Mouse (Mus musculus) lung, postnatal 4 days (tissue): ENCODE results near the gene Jmjd7.

ENCODE experiments used
- DNase-seq, 2 experiments: peaks; one replicate each; pipeline ENCODE4 v3.0.0; 2021

Gene Jmjd7

DNA sequence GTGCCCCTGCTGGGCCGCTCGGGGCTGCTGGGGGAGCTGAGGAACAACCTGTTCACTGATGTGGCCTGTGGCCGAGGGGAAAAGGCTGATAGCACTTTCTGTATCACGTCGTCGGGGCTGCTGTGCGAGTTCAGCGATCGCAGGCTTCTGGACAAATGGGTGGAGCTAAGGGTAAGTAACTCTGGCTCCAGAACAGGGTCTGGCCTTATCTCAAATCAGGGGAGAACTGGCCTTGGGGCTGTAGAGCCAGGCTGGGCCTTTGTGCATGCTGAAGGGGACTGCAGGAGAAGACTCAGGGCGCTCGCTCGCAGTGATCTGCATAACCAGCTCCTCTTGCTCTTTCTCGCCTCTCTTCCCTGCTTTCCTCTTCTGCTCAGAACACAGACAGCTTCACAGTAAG lies 14.4 kb upstream of the Jmjd7 start:
- DNase-seq = no peak

DNA sequence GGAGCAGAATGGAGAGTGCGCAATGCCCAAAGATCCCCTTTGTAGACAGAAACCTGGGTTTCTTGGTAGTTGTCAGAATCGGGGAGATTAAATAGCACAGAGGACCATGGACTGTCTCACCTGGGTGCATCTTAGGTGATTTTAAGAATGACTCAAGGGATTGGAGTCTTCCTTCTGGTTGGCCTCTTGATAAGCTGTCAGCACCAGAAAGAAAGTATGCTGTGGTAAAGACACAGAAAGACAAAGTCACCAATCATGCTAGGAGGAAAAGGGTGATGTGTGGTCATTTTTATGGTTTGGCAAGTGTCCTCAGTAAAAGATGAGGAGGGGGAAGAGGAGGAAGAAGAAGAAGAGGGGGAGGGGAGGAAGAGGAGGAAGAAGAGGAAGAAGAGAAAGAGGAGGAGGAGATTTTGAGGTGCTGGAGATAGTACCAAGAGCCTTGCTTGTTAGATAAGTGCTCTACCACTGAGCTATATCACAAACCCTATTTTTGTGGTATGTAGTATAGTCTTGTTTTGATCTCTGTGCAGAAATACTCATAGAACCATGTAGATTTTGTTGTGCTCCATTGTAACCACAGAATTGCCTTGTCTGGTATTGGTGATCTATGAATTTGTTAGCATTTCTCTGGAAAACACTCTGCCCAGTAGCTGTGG lies 13.3 kb upstream of the Jmjd7 start:
- no peak for DNase-seq

DNA sequence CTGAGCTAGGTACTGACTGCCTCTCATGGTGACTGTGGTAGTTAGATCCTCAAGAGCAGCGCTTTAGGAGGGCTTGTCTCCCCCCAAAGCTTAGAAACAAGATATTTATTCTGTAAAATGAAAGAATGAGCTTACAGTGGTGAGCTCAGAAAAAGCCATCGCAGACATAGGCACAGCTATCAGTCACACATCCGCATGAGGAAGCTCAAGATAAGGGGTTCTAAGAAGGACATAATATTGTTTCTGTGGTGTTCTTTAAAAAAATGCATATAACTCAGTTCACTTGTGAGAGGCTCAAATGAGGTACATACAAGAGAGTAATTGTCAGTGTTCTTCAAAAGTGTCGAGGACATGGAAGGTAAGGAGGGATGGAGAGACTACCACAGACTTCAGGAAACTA lies 11.4 kb upstream of the Jmjd7 start:
- DNase-seq = no peak

DNA sequence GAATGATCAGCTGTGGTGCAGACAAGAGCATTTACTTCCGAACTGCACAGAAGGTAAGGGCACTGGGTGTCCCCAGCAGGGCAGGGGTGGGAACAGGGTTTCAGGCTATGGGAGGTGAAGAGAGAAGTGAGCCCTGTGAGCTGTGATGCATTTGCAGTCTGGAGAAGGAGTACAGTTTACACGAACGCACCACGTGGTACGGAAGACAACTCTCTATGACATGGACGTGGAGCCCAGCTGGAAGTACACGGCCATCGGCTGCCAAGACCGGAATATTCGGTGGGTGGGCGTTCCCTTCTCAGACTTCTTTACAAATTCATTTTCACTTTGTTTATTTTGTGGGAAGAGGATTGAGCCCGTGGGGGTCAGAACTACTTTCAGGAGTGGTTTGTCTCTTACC lies 9.7 kb upstream of the Jmjd7 start:
- DNase-seq = no peak

DNA sequence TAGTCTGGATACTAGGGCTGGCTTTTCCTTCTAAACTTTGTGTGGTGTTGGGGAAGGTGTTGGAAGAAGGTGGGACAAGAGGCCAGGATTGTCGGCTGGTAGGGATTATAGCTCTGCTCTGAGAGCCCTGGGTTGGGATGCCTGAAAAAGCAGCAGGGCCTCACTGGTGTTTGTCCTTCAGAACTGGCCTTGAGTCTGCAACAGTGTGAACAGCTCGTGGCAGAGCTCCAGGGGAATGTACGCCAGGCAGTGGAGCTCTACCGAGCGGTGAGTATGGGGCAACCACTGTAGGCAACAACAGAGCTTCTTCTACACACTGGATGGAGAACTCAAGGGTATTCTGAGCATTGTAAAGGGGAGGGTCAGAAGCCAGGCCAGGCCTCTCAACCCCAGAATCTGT lies 2.9 kb upstream of the Jmjd7 start:
- DNase-seq = no peak

DNA sequence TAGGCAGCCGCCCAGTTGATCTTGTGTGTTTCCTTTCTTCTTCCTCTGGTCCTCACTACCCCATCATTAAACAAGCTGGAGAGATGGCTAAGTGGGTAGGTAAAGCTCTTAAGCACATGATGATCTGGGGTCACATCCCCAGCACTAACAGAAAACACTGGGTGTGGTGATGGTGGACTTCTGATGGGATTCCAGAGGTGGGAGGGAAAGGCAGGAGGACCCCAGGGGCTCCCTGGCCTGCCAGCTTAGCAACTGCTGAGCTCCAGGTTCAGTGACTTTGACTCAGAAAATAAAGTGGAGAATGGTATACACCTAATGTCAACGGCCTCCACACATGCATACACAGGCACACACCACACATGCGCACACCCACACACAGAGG lies 658 bp downstream of the Jmjd7 start:
- DNase-seq = peak in 1 of 2 experiments; percentile 19

DNA sequence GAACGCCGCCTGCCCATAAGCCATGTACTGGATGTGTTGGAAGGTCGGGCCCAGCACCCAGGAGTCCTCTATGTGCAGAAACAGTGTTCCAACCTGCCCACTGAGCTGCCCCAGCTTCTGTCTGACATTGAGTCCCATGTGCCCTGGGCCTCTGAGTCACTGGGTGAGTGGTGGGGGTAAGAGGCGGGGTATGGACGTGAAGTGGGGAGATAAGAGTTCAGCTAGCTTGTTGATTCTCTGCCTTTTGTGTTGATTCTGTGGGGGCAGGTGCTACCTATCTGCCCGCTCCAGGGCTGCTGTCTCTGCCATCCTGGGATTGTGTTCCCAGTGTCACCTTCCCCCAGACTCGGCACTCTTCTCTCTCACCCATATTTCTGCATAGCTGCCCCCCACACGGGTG lies 3.1 kb downstream of the Jmjd7 start:
- no peak for DNase-seq

DNA sequence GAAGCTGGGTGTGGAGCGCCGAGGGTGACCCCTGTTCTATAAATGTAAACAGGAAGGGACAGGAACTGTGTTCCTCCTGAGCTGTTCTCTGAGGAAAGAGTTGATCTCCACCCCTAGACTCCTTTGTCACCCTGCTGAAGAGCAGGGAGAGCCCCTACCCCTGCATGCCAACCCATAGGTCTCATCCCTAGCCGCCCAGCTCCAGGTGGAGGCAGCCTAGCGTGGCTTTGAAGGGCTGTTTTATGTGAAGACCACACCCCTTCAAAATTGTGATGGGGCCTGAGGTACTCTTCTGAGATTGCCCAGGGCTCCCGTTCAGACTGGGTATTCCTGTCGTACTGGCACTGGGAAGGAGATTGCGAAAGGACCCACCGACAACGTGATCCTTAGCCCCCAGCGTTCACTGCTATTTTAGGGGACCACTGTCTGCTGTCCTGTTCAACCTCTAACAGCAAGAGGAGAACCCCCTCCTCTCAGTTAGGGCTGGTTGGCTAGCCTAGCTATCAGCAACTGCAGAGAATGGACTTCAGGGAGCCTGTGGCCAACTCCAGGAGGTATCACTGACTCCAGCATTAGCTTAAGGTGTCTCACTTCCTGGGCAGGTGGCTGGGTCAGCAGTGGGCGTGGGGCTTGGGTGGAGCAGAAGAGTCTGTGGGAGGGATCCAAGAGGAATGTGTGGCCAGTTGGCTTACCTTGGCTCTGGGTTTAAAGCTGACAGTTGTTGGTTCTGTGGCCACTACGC lies 5.6 kb downstream of the Jmjd7 start, which contains the start of gene Pla2g4b:
Pla2g4b (plus strand) TSS at position 692 of the 742 bp plus-strand sequence.
- DNase-seq = no peak

DNA sequence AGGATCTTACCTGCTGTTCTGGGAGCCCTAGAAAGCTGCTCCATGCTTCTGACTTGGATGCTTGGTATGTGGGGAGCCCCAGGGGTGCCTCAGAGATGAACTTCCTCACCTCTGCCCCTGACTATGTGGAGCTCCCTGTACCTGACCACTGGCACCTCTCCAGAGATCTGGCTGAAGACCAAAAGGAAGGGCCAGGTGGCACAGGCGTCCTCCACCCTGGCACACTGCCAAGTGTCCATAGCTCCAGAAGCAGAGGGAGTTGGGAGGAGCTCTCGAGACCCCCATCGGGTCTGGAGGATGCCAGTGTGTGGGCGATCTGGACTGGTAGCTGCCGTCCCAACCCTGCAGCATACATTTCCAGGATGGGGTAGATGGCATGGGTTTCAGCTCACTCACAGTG lies 6.4 kb downstream of the Jmjd7 start:
- DNase-seq = peak in 1 of 2 experiments; percentile 34

DNA sequence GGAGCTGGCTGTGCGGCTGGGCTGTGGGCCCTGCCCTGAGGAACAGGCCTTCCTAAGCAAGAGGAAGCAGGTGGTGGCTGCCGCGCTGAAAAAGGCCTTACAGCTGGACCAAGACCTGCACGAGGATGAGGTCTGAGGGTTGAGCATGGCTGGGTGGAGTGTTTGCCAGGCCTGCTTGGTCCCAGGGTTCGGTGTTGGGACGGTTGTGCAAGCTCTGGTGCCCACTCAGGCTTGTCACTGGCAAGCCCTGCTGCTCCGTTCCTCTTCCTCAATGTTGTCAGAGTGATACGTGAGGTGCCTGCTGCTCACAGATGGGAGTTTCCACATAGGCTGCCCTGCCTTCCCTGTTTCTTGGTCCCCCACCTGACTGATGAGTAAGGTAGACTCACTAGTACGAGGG lies 10.5 kb downstream of the Jmjd7 start:
- no peak for DNase-seq

DNA sequence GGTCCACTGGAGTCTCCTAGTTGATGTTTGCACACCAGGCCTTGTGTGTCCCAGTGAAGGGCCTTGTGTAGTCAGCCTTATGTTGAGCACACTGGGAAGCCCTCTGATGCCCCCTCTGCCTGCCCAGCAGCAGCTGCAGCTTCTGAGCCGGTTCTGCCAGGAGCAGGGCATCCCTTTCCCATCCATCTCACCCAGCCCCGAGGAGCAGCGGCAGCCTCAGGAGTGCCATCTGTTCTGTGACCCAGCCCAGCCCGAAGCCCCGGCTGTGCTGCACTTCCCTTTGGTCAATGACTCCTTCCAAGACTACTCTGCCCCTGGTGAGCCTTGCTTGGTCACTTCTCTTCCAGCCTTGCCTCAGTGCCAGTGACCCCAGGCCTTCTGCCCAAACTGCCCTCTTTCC lies 13.7 kb downstream of the Jmjd7 start:
- no peak for DNase-seq

DNA sequence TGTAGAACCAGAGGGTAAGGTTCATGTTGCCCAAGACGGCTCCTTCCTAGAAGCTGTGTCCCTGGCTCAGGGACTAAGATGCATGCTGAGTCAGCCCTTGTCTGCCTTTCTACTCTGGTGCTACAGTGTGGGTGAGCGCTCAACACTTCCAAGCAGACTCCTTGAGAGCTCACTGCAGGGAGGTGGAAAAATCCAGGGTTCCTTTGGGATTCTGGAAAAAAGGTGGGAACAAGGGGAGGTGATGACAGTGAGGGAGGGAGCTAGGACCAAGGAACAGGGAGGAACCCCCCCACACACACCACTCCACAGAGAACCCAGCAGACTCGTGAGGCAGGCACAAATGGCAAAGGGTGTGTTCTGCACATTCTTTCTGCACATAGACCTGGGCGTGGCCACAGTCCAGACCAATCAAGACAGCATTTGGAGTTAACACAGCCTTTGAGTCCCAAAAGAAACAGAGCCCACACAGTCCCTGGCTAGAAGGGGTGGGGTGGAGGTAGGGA lies 16.9 kb downstream of the Jmjd7 start:
- DNase-seq = peak; percentile 44 to 61

DNA sequence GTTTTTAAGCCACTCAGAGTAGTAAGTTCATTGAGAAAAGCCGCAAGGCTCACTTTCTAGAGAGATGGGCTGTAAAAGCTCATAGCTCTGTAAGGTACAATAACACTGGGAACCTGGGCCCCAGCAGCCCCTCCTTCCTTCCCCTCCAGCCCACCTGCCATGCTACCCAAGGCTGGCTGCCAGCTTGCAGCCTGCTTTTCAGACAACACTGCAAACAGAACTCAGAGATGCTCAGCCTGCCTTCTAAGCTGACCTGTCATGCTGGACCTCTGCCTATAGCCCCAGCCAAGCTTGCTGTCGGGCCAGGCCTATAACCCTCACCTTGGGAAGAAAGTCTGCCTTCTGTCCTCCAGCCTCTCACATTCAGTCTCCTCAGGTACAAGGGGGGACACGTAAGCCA lies 17.4 kb downstream of the Jmjd7 start:
- DNase-seq = no peak

DNA sequence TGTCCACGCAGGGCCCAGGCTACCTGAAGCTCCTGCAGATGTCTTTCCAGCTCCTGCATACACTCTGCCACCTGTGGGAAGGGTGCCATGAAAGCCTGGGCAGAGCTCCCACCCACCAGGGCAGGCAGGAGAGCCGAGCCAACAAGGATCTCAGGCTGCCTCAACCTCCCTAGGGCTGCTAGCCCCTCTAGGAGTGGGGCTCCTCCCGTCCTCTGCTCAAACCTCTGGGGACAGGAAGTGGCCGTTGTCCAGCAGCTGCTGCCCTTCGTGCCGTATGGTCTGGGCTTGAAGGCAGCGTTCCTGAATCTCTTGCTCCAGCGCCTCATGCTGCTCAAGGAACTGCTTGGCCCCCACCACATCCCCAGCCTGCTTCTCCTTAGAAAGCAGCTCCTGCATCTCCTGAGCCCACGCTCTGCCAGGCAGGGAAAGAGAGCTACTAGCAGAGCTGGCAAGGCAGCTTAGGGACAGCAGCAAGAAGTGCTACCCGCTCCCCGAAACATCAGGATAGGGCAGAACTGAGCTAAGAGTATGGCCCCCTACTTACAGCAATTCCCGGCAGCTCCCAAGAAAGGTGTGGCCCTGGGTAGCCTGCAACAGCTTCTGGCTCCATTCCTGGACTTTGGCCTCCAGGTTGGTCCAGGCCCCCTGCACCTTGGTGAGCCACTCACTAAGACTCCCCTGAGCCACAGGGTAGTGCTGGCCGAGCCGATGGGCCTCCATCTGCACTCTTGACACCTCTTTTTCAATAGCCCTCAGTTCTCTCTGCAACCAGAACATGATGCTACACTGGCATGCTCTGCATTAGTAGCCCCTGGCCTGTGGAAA lies 19.4 kb downstream of the Jmjd7 start:
- DNase-seq = no peak

DNA sequence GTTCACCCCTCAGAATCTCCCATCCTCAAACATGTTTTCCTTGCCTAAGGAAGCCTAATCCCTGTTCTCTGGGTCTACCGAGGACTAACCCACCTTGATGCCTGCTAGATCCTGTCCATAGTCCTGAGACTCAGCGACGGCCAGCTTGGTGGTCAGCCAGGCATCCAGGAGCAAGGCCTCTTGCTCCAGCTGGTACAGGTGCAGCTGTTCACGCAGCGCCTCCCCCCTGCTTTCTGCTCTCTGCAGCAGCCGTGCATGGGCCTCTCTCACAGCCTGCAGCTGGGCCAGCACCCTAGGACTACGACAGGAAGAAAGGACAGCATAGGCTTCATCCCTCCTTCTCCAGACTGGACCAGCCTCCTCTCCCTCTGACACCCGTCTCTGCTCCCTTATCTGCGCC lies 20.9 kb downstream of the Jmjd7 start:
- DNase-seq = no peak

DNA sequence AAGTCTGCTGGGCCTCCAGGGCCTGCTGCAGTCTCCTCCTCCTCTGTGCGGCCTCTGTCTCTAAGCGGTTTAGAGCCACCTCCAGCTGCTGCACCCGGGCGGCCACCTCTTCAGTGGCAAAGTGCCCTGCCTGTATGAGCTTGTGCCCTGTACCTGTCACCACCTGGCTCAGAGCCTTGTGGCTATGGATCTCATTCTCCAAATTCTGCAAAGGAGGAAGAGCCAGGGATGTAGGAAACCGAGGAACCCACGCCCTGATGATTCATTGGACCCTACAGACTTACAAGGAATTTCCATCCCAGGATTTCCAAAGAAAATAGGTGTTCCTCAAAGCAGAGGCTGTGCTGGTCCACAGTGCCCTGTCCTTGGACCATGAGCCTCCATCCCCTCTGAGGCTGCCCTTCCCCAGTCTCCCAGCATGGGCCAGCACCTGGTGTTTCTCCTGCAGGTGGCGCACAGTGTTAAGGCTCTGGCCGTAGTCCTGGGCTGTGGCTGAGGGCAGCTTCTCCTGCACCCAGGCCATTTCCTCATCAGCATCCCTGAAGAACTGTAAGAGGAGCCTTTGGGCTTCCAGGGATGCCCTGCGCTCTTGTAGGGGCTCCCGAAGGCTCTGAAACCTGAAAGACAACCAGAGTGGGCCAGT lies 22.5 kb downstream of the Jmjd7 start:
- DNase-seq = peak; percentile 52 to 74

DNA sequence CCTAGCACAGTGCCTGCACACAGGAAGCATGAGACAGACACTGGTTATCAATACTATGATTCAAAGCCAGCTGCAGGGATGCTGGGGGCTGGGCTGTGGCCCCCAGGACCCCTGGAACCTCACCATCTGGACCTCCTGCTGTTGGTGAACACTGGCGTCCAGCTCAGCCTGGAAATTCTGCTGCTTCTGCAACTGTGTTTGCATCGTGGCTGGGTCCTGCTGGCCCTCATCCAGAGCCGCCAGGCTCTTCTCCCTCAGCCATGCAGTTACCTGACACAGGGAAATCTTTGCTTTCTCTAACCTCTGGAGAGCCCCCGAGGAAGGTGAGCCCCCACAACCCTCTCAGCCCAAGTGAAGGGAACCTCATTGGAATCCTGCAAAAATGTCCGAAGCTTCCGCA lies 24.1 kb downstream of the Jmjd7 start:
- no peak for DNase-seq

DNA sequence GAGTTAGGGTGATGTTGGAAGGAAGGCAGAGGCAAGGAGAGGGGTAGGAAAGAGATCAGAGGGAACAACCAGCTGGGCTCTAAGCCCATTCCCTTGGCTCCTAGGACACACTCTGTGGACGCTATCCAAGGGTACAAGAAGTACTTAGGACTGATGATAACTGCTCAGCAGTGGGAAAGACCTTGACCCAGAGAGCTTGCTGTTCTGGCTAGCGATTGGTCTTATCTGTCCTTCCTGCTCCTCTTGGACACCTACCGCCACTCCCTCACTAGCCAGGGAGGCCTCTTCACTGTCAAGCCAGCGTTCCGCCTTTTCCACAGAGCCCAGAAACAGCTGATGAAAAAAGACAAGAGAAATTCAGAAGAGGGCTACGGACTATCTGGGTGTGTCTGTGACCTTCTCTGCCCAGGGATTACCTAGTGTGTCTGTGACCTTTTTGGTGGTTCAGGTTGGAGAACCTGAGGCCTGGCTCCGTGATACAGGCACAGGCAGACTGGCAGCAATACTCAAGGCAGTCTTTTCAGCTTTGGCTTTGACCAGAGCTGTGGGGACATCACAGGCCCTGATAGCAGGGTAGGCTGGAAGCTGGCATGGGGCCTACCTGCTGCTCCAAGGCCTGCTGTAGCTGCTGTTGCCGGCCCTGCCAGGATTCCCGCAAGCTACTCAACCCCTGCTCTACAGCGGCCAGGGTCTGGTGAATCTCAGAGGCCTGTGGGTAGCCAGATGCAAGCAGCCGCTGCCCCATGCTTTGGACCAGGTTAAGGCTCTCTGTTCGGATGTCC lies 27.7 kb downstream of the Jmjd7 start:
- DNase-seq = no peak

DNA sequence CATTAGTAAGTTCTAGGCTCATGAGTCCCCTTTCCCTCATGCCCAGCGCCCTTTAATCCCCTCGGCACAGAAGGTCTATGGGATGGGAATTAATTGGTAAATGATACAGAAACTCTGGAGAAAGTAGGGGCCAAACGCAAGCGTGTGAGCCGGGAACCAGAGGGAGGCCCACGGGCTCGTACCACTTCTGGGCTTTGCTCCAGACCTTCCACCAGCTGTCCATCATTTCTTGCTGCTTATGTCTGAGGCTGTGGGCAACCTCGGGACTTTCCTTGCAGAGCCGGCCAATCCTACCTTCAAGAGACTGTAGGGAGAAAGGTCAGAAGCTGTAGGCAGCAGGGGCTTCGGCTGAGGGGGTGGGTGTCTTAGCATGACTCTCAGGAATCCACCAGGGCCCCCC lies 28.6 kb downstream of the Jmjd7 start:
- no peak for DNase-seq

DNA sequence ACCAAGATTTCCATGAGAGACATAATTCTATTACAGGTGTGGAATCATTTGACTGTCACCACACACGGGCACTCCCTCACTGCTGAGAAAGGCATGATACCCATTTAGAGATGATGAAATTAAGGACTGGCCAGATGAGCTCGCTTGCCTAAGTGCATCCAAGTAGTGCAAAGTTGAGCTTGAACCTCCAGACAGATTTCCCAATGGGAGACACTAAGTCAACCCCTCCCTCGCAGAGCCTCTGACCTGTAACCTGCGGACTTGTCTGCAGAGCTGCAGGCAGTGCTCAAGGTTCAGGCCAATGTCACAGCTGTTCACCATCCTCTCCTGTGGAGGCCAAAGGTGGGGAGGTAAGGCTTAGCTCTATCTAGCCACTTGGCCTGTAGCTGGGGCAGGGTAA lies 31.5 kb downstream of the Jmjd7 start:
- DNase-seq = peak in 1 of 2 experiments; percentile 15

DNA sequence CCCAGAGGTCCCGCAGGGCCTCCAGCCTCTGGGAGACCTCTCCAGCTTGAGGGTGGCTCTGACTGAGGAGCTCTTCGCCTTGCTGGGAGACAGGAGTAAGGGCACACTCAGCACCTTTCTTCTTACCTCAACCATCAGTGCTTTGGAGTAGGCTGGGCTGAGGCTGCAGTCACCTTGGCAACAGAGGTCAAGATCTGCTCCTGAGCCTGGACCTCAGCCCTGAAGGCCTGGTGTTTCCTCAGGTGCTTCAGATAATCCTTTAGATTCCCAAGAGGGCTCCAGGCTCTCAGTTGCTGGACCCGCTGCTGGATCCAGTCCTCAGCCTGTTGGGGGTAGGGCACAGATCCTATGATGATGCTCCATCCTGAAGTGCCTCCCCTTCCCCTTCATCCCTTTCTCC lies 32.2 kb downstream of the Jmjd7 start:
- peak in 1 of 2 experiments; percentile 49 for DNase-seq

DNA sequence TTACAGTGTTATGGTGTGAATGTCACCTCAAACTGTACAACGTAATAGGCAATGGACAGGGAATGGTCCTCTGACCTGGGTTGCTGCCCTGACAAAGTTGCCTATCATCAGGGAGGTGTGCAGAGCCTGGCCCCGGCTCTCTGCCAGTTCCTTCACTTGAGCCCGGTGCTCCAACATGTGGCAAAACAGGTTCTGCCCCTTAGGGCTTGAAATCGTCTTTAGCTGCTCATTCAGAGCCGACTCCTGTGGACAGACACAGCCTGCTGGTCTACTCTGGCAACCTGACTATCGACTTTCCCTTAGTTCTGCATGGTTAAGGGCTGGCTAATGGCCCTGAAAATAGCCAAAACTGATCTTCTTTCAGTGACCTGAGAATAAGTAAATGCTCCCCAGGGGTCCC lies 32.9 kb downstream of the Jmjd7 start:
- peak; percentile 75 to 84 for DNase-seq
